Mouse (Mus musculus) midbrain, embryonic 14.5 days (tissue): ENCODE results near the gene Dll3. TPM values are rescaled to one million over a fixed set of nuclear protein-coding genes. Genes with fewer than 3 reads are reported as not detected.
A peak's percentile ranks its signal among the peaks of the same experiment; 100 is the strongest.

Source experiments
- ATAC-seq: fragments of 200-750 bp; cut with Nextera tagmentation; 2 replicates; pipeline ENCODE4 v1.8.0; 2017; ENCODE audit warnings: moderate number of reproducible peaks, moderate library complexity; ENCODE audit not compliant: low FRiP score, low TSS enrichment
- DNase-seq: peaks from one replicate; pipeline ENCODE4 v3.0.0-alpha.2; 2015
- H3K27ac ChIP-seq: fragments of 300-500 bp; sonication (generic); replicated peaks from 2 replicates; pipeline ENCODE4 v1.5.1; 2014; ENCODE audit warnings: mild to moderate bottlenecking, low read depth, low read length, moderate library complexity
- H3K27me3 ChIP-seq: fragments of 300-500 bp; sonication (generic); 2 replicates; pipeline ENCODE4 v1.6.1; 2014; ENCODE audit warnings: low read length, control low read depth, mixed read lengths; ENCODE audit not compliant: control insufficient read depth, insufficient read depth
- H3K36me3 ChIP-seq: fragments of 300-500 bp; sonication (generic); 2 replicates; pipeline ENCODE4 v1.6.1; 2014; ENCODE audit warnings: low read length, control low read depth; ENCODE audit not compliant: control insufficient read depth, insufficient read depth
- H3K4me1 ChIP-seq: fragments of 300-500 bp; sonication (generic); 2 replicates; pipeline ENCODE4 v1.6.1; 2014; ENCODE audit warnings: mild to moderate bottlenecking, antibody characterized with exemption, low read length, control low read depth; ENCODE audit not compliant: control insufficient read depth, insufficient read depth
- H3K4me2 ChIP-seq: fragments of 300-500 bp; sonication (generic); 2 replicates; pipeline ENCODE4 v1.6.1; 2014; ENCODE audit warnings: mild to moderate bottlenecking, low read length, moderate library complexity
- H3K4me3 ChIP-seq: fragments of 300-500 bp; sonication (generic); replicated peaks from 2 replicates; pipeline ENCODE4 v1.5.1; 2014; ENCODE audit warnings: low read depth, low read length
- H3K9ac ChIP-seq: fragments of 300-500 bp; sonication (generic); replicated peaks from 2 replicates; pipeline ENCODE4 v1.6.1; 2014; ENCODE audit warnings: mild to moderate bottlenecking, low read length, moderate library complexity
- H3K9me3 ChIP-seq: fragments of 300-500 bp; sonication (generic); 2 replicates; pipeline ENCODE4 v1.6.1; 2016; ENCODE audit warnings: low read length, control low read depth, mixed read lengths; ENCODE audit not compliant: control insufficient read depth
- WGBS: fragments of 180-500 bp; shearing (Covaris S2); extraction: QIAGEN DNeasy Blood & Tissue Kit; methylation state at CpG from one replicate; pipeline ENCODE4 v1.1.7; 2014; 5-methylcytosine and 5-hydroxymethylcytosine counted together
- polyA plus RNA-seq: library from polyadenylated mRNA; unstranded; fragments of >200 nt; fragmentation: Nextera tagmentation; extraction: Ambion mirVana; gene quantifications from 2 replicates; pipeline ENCODE4 v1.2.1, GENCODE M21; 2014

Dll3 gene
- 24.1 and 32.2 TPM in 2 replicates for polyA plus RNA-seq

- H3K4me2 ChIP-seq = peak within 1 kb of the TSS; percentile 74
- ATAC-seq = peak; percentile 80
These were observed at the start of gene Dll3 for GRCm38 (mm10) chr7:28301616-28302433. Dll3 (minus strand) TSS chr7:28302238.

GRCm38 (mm10) chr7:28351676-28352191 lies 49.7 kb upstream of the Dll3 start:
- Histone ChIP-seq H3K4me1 (peaks cover 11% of the 10 kb centered on the region), H3K9me3 (no peaks in the 10 kb centered on the region), H3K9ac (peak overlapping the region; percentile 89), H3K27ac (no peak overlapping the region), H3K27me3 (no peaks in the 10 kb centered on the region), H3K4me3 (peak overlapping the region; percentile 91), H3K36me3 (peaks cover 27% of the 10 kb centered on the region), H3K4me2 (peak overlapping the region; percentile 98)
- WGBS = 44% methylated on average over 4 of the region's 4 CpGs
- DNase-seq (no peak), ATAC-seq (no peak)

More at GRCm38 (mm10) chr7:28301616-28302433, at the start of gene Dll3:
- Histone ChIP-seq H3K9ac (peak within 1 kb of the TSS; percentile 71), H3K27ac (peak within 1 kb of the TSS; percentile 86), H3K4me1 (peaks cover 18% of the 10 kb centered on the region), H3K36me3 (peaks cover 24% of the 10 kb centered on the region), H3K27me3 (no peaks in the 10 kb centered on the region), H3K4me3 (peak within 1 kb of the TSS; percentile 48), H3K9me3 (no peaks in the 10 kb centered on the region)
- under 1% methylated on average over 30 of the region's 30 CpGs for WGBS
- DNase-seq = peak; percentile 86

- ATAC-seq (peak; percentile 92), DNase-seq (peak; percentile 99)
- Histone ChIP-seq H3K4me2 (peak within 1 kb of the TSS; percentile 98), H3K9ac (peak within 1 kb of the TSS; percentile 89), H3K4me1 (peaks cover 11% of the 10 kb centered on the region), H3K27me3 (no peaks in the 10 kb centered on the region), H3K4me3 (peak within 1 kb of the TSS; percentile 91), H3K27ac (peak within 1 kb of the TSS; percentile 88), H3K36me3 (peaks cover 27% of the 10 kb centered on the region), H3K9me3 (no peaks in the 10 kb centered on the region)
- under 1% methylated on average over 48 of the region's 50 CpGs for WGBS
These were observed 48.3 kb upstream of the Dll3 start, which contains the start of gene Rps16 for GRCm38 (mm10) chr7:28350155-28350883. Rps16 (plus strand) TSS chr7:28350652.

- Histone ChIP-seq H3K4me3 (no peak overlapping the region), H3K9me3 (no peaks in the 10 kb centered on the region), H3K36me3 (peaks cover 14% of the 10 kb centered on the region), H3K27me3 (no peaks in the 10 kb centered on the region), H3K9ac (no peak overlapping the region), H3K4me2 (no peak overlapping the region), H3K4me1 (peaks cover 11% of the 10 kb centered on the region), H3K27ac (no peak overlapping the region)
- WGBS = 86% methylated on average over 7 of the region's 7 CpGs
- ATAC-seq (no peak), DNase-seq (peak; percentile 65)
These were observed 46.6 kb upstream of the Dll3 start for GRCm38 (mm10) chr7:28348601-28349000.

GRCm38 (mm10) chr7:28347746-28348145 lies 45.7 kb upstream of the Dll3 start:
- DNase-seq (no peak), ATAC-seq (no peak)
- H3K36me3 ChIP-seq = peaks cover 6% of the 10 kb centered on the region; the same call in 1 of the 2 replicates
- H3K4me1 ChIP-seq = peaks cover 11% of the 10 kb centered on the region
- H3K27me3 ChIP-seq = no peaks in the 10 kb centered on the region
- H3K9ac ChIP-seq = no peak overlapping the region
- WGBS = 88% methylated on average over 3 of the region's 3 CpGs
- no peak overlapping the region for H3K4me3 ChIP-seq
- no peak overlapping the region for H3K27ac ChIP-seq
- no peaks in the 10 kb centered on the region for H3K9me3 ChIP-seq
- H3K4me2 ChIP-seq = no peak overlapping the region

DNA sequence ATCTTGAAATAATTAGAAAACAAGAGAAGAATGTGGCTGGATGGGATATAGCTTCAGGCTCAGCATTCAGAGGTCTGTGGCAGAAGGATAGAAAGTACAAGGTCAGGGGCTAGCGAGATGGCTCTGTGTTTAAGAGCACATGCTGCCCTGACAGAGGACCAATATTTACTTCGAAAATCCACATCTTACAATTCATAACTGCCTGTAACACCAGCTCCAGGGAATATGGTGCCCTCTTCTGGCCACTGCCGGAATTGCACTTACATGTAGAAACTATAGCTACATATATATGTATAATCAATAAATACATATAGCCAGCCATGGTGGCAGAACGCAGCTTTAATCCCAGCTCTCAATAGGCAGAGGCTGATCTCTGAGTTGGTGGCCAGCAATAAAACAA lies 42.6 kb upstream of the Dll3 start:
- H3K4me1 ChIP-seq = peaks cover 1% of the 10 kb centered on the region; the same call in 1 of the 2 replicates
- no peaks in the 10 kb centered on the region for H3K9me3 ChIP-seq
- H3K4me2 ChIP-seq = no peak overlapping the region
- no peak overlapping the region for H3K27ac ChIP-seq
- H3K36me3 ChIP-seq = no peaks in the 10 kb centered on the region
- no peak overlapping the region for H3K4me3 ChIP-seq
- peak; percentile 24 for ATAC-seq
- no peak overlapping the region for H3K9ac ChIP-seq
- DNase-seq = peak; percentile 88
- WGBS = 5% methylated on average over 4 of the region's 4 CpGs
- H3K27me3 ChIP-seq = no peaks in the 10 kb centered on the region

GRCm38 (mm10) chr7:28341381-28341780 lies 39.3 kb upstream of the Dll3 start:
- H3K9ac ChIP-seq = no peak overlapping the region
- H3K4me2 ChIP-seq = no peak overlapping the region
- no peaks in the 10 kb centered on the region for H3K27me3 ChIP-seq
- ATAC-seq (no peak), DNase-seq (no peak)
- no peaks in the 10 kb centered on the region for H3K36me3 ChIP-seq
- peaks cover 8% of the 10 kb centered on the region; the same call in 1 of the 2 replicates for H3K4me1 ChIP-seq
- 58% methylated on average over 7 of the region's 7 CpGs for whole genome bisulfite sequencing
- no peaks in the 10 kb centered on the region for H3K9me3 ChIP-seq
- H3K27ac ChIP-seq = no peak overlapping the region
- no peak overlapping the region for H3K4me3 ChIP-seq

GRCm38 (mm10) chr7:28339213-28339917 lies 37.3 kb upstream of the Dll3 start:
- no peak for ATAC-seq
- H3K4me1 ChIP-seq = peaks cover 8% of the 10 kb centered on the region; the same call in 1 of the 2 replicates

More at GRCm38 (mm10) chr7:28339213-28339917, 37.3 kb upstream of the Dll3 start:
- WGBS = 78% methylated on average over 19 of the region's 19 CpGs
- Histone ChIP-seq H3K9ac (no peak overlapping the region; the same call in 1 of the 2 replicates), H3K27me3 (no peaks in the 10 kb centered on the region), H3K4me3 (peak overlapping the region; percentile 98), H3K4me2 (peak overlapping the region; percentile 86), H3K27ac (peak overlapping the region; percentile 77), H3K9me3 (no peaks in the 10 kb centered on the region), H3K36me3 (0 out of 2 replicates have a peak, but pooled peaks cover 5% of the 10 kb centered on the region)
- DNase-seq = peak; percentile 33
